Mouse (Mus musculus): ENCODE results near the gene Nrxn3. TPM values are rescaled to one million over a fixed set of nuclear protein-coding genes. Genes with fewer than 3 reads are reported as not detected.

Gene Nrxn3
- polyA plus RNA-seq, 1 experiment from 2014 or later = 79.7 TPM

- WGBS = 79% methylated on average over 8 of the region's 8 CpGs
- Histone ChIP-seq H3K4me2 (no peak overlapping the region), H3K27me3 (no peaks in the 10 kb centered on the region), H3K27ac (no peak overlapping the region), H3K4me1 (no peaks in the 10 kb centered on the region), H3K9me3 (replicated peaks) (no peaks in the 10 kb centered on the region), H3K36me3 (ENCODE audit: poor library complexity, severe bottlenecking) (no peaks in the 10 kb centered on the region), H3K9ac (no peak overlapping the region), H3K4me3 (no peak overlapping the region)
- no peak for ATAC-seq
Observed at GRCm38 (mm10) chr12:89093806-89094479, 371.3 kb downstream of the Nrxn3 start.

- Histone ChIP-seq H3K27ac (no peak overlapping the region), H3K9ac (no peak overlapping the region), H3K4me2 (no peak overlapping the region), H3K27me3 (no peaks in the 10 kb centered on the region), H3K9me3 (replicated peaks) (no peaks in the 10 kb centered on the region), H3K36me3 (ENCODE audit: poor library complexity, severe bottlenecking) (no peaks in the 10 kb centered on the region), H3K4me3 (no peak overlapping the region), H3K4me1 (no peaks in the 10 kb centered on the region)
- ATAC-seq = no peak
- WGBS = 88% methylated on average over 2 of the region's 2 CpGs
Observed at GRCm38 (mm10) chr12:89097561-89097960, 374.9 kb downstream of the Nrxn3 start.

GRCm38 (mm10) chr12:89106029-89106733 is 383.5 kb downstream of the Nrxn3 start:
- H3K36me3 ChIP-seq (ENCODE audit: poor library complexity, severe bottlenecking) = no peaks in the 10 kb centered on the region
- no peaks in the 10 kb centered on the region for H3K27me3 ChIP-seq
- no peaks in the 10 kb centered on the region for H3K9me3 ChIP-seq (replicated peaks)
- ATAC-seq = peak; percentile 93
- H3K4me1 ChIP-seq = peaks cover 16% of the 10 kb centered on the region
- peak overlapping the region; percentile 40; the same call in 1 of the 2 replicates for H3K4me2 ChIP-seq
- H3K27ac ChIP-seq = peak overlapping the region; percentile 16; the same call in 1 of the 2 replicates
- 12% methylated on average over 9 of the region's 9 CpGs for WGBS
- no peak overlapping the region for H3K4me3 ChIP-seq
- no peak overlapping the region for H3K9ac ChIP-seq

- Histone ChIP-seq H3K36me3 (ENCODE audit: poor library complexity, severe bottlenecking) (no peaks in the 10 kb centered on the region), H3K4me1 (peaks cover 16% of the 10 kb centered on the region), H3K4me3 (no peak overlapping the region), H3K27ac (no peak overlapping the region), H3K9me3 (replicated peaks) (no peaks in the 10 kb centered on the region), H3K4me2 (no peak overlapping the region), H3K9ac (no peak overlapping the region), H3K27me3 (no peaks in the 10 kb centered on the region)
- peak; percentile 20 for ATAC-seq
- WGBS = 73% methylated on average over 6 of the region's 6 CpGs
Observed at GRCm38 (mm10) chr12:89106881-89107584, 384.4 kb downstream of the Nrxn3 start.

- H3K27ac ChIP-seq = peak overlapping the region; percentile 52; the same call in 1 of the 2 replicates
- H3K4me1 ChIP-seq = peaks cover 16% of the 10 kb centered on the region
- 70% methylated on average over 7 of the region's 7 CpGs for WGBS
- H3K4me3 ChIP-seq = no peak overlapping the region
- no peaks in the 10 kb centered on the region for H3K36me3 ChIP-seq (ENCODE audit: poor library complexity, severe bottlenecking)
- H3K4me2 ChIP-seq = no peak overlapping the region
- no peaks in the 10 kb centered on the region for H3K9me3 ChIP-seq (replicated peaks)
- H3K27me3 ChIP-seq = no peaks in the 10 kb centered on the region
- ATAC-seq = peak; percentile 32; the same call in 1 of the 2 replicates
- no peak overlapping the region for H3K9ac ChIP-seq
Observed at GRCm38 (mm10) chr12:89109779-89110335, 387.2 kb downstream of the Nrxn3 start.

- no peak overlapping the region for H3K4me2 ChIP-seq
- H3K27me3 ChIP-seq = no peaks in the 10 kb centered on the region
- H3K9me3 ChIP-seq (replicated peaks) = no peaks in the 10 kb centered on the region
- H3K4me1 ChIP-seq = peaks cover 9% of the 10 kb centered on the region; the same call in 1 of the 2 replicates
- no peak overlapping the region for H3K27ac ChIP-seq
- 71% methylated on average over 4 of the region's 4 CpGs for WGBS
- no peaks in the 10 kb centered on the region for H3K36me3 ChIP-seq (ENCODE audit: poor library complexity, severe bottlenecking)
- no peak for ATAC-seq
- H3K9ac ChIP-seq = no peak overlapping the region
- H3K4me3 ChIP-seq = no peak overlapping the region
Observed at GRCm38 (mm10) chr12:89128602-89129001, 405.9 kb downstream of the Nrxn3 start.

GRCm38 (mm10) chr12:89129139-89129907 is 406.6 kb downstream of the Nrxn3 start:
- Histone ChIP-seq H3K27ac (no peak overlapping the region), H3K9ac (no peak overlapping the region), H3K9me3 (replicated peaks) (no peaks in the 10 kb centered on the region), H3K4me2 (no peak overlapping the region), H3K4me3 (no peak overlapping the region), H3K36me3 (ENCODE audit: poor library complexity, severe bottlenecking) (no peaks in the 10 kb centered on the region), H3K4me1 (peaks cover 9% of the 10 kb centered on the region; the same call in 1 of the 2 replicates), H3K27me3 (no peaks in the 10 kb centered on the region)
- ATAC-seq = peak; percentile 45; the same call in 1 of the 2 replicates
- 60% methylated on average over 9 of the region's 9 CpGs for WGBS

- Histone ChIP-seq H3K9me3 (replicated peaks) (no peaks in the 10 kb centered on the region), H3K9ac (no peak overlapping the region), H3K4me2 (no peak overlapping the region), H3K4me3 (no peak overlapping the region), H3K4me1 (0 out of 2 replicates have a peak, but pooled peaks cover 9% of the 10 kb centered on the region), H3K27ac (no peak overlapping the region), H3K27me3 (no peaks in the 10 kb centered on the region), H3K36me3 (ENCODE audit: poor library complexity, severe bottlenecking) (no peaks in the 10 kb centered on the region)
- 79% methylated on average over 2 of the region's 2 CpGs for WGBS
- peak; percentile 68; the same call in 1 of the 2 replicates for ATAC-seq
Observed at GRCm38 (mm10) chr12:89134333-89134732, 411.7 kb downstream of the Nrxn3 start.

- H3K9me3 ChIP-seq (replicated peaks) = no peaks in the 10 kb centered on the region
- no peaks in the 10 kb centered on the region for H3K27me3 ChIP-seq
- 0 out of 2 replicates have a peak, but pooled peaks cover 6% of the 10 kb centered on the region for H3K4me1 ChIP-seq
- H3K27ac ChIP-seq = no peak overlapping the region; the same call in 1 of the 2 replicates
- no peak overlapping the region for H3K9ac ChIP-seq
- H3K4me2 ChIP-seq = no peak overlapping the region
- WGBS = 44% methylated on average over 8 of the region's 8 CpGs
- peak; percentile 81 for ATAC-seq
- H3K4me3 ChIP-seq = no peak overlapping the region
- H3K36me3 ChIP-seq (ENCODE audit: poor library complexity, severe bottlenecking) = no peaks in the 10 kb centered on the region
Observed at GRCm38 (mm10) chr12:89134774-89135307, 412.2 kb downstream of the Nrxn3 start.

- Histone ChIP-seq H3K36me3 (ENCODE audit: poor library complexity, severe bottlenecking) (no peaks in the 10 kb centered on the region), H3K27me3 (no peaks in the 10 kb centered on the region), H3K4me2 (peak overlapping the region; percentile 42), H3K9me3 (replicated peaks) (no peaks in the 10 kb centered on the region), H3K27ac (peak overlapping the region; percentile 83), H3K9ac (no peak overlapping the region), H3K4me1 (peaks cover 15% of the 10 kb centered on the region), H3K4me3 (no peak overlapping the region)
- 21% methylated on average over 3 of the region's 3 CpGs for WGBS
- peak; percentile 91 for ATAC-seq
Observed at GRCm38 (mm10) chr12:89148974-89149411, 426.3 kb downstream of the Nrxn3 start.

GRCm38 (mm10) chr12:89149455-89149854 is 426.8 kb downstream of the Nrxn3 start:
- Histone ChIP-seq H3K4me2 (peak overlapping the region; percentile 42), H3K4me1 (peaks cover 15% of the 10 kb centered on the region), H3K27me3 (no peaks in the 10 kb centered on the region), H3K4me3 (no peak overlapping the region), H3K27ac (peak overlapping the region; percentile 83), H3K9me3 (replicated peaks) (no peaks in the 10 kb centered on the region), H3K36me3 (ENCODE audit: poor library complexity, severe bottlenecking) (no peaks in the 10 kb centered on the region), H3K9ac (no peak overlapping the region)
- 18% methylated on average over 2 of the region's 2 CpGs for WGBS
- ATAC-seq = peak; percentile 71
